Mouse (Mus musculus) kidney, adult 9 months (tissue): ENCODE measurements at regions not wholly inside any gene's neighbourhood (a gene's known extent, or its start where the extent isn't known, plus 50 kb on each side); places are given as distances from the start of the nearest gene placed in this dataset.

Experiments
- DNase-seq: peaks from one replicate; pipeline ENCODE4 v3.0.0; 2022

GRCm38 (mm10) chr12:25176565-25176964 is 79.6 kb upstream of the Id2 start:
- DNase-seq, result no peak

GRCm38 (mm10) chr12:25173064-25173463 is 76.1 kb upstream of the Id2 start:
- DNase-seq, result no peak

GRCm38 (mm10) chr12:25172450-25172849 is 75.5 kb upstream of the Id2 start:
- DNase-seq, result no peak

- DNase-seq, result no peak
Observed at GRCm38 (mm10) chr12:25169611-25170010, 72.7 kb upstream of the Id2 start.

GRCm38 (mm10) chr12:25168213-25168545 is 71.2 kb upstream of the Id2 start:
- DNase-seq, result no peak

GRCm38 (mm10) chr12:25167504-25168212 is 70.7 kb upstream of the Id2 start:
- DNase-seq, result no peak

GRCm38 (mm10) chr12:25166525-25166924 is 69.6 kb upstream of the Id2 start:
- no peak for DNase-seq

GRCm38 (mm10) chr12:25165650-25166049 is 68.7 kb upstream of the Id2 start:
- peak; percentile 66 for DNase-seq

- peak; percentile 53 for DNase-seq
Observed at GRCm38 (mm10) chr12:25164724-25165123, 67.8 kb upstream of the Id2 start.

- DNase-seq, result peak; percentile 76
Observed at GRCm38 (mm10) chr12:25163541-25163940, 66.6 kb upstream of the Id2 start.

GRCm38 (mm10) chr12:25162843-25163242 is 65.9 kb upstream of the Id2 start:
- DNase-seq, result no peak

GRCm38 (mm10) chr12:25161939-25162338 is 65.0 kb upstream of the Id2 start:
- DNase-seq, result no peak

GRCm38 (mm10) chr12:25160990-25161843 is 64.3 kb upstream of the Id2 start:
- DNase-seq, result peak; percentile 63

- DNase-seq, result no peak
Observed at GRCm38 (mm10) chr12:25159091-25159490, 62.2 kb upstream of the Id2 start.

- no peak for DNase-seq
Observed at GRCm38 (mm10) chr12:25157238-25157637, 60.3 kb upstream of the Id2 start.

- no peak for DNase-seq
Observed at GRCm38 (mm10) chr12:25155396-25155795, 58.5 kb upstream of the Id2 start.

GRCm38 (mm10) chr12:25148099-25148498 is 51.2 kb upstream of the Id2 start:
- no peak for DNase-seq
